Mouse (Mus musculus) lung, embryonic 14.5 days (tissue): ENCODE results near the gene Relt. TPM values are rescaled to one million over a fixed set of nuclear protein-coding genes. Genes with fewer than 3 reads are reported as not detected.

ENCODE experiments used
- ATAC-seq: fragments of 200-750 bp; cut with Nextera tagmentation; 2 replicates; pipeline ENCODE4 v1.8.0; 2017; ENCODE audit warnings: mild to moderate bottlenecking, moderate TSS enrichment, moderate library complexity; ENCODE audit not compliant: insufficient read depth
- DNase-seq: peaks from one replicate; pipeline ENCODE4 v3.0.0-alpha.2; 2015
- H3K27ac ChIP-seq: fragments of 300-500 bp; sonication (generic); 2 replicates; pipeline ENCODE4 v1.5.1; 2014; ENCODE audit warnings: low read depth, mild to moderate bottlenecking, moderate library complexity
- H3K27me3 ChIP-seq: fragments of 300-500 bp; sonication (generic); 2 replicates; pipeline ENCODE4 v1.6.1; 2014; ENCODE audit warnings: low read length, control low read depth; ENCODE audit not compliant: insufficient read depth
- H3K36me3 ChIP-seq: fragments of 300-500 bp; sonication (generic); 2 replicates; pipeline ENCODE4 v1.6.1; 2014; ENCODE audit warnings: control low read depth; ENCODE audit not compliant: insufficient read depth
- H3K4me1 ChIP-seq: fragments of 300-500 bp; sonication (generic); 2 replicates; pipeline ENCODE4 v1.6.1; 2014; ENCODE audit warnings: antibody characterized with exemption, control low read depth; ENCODE audit not compliant: insufficient read depth
- H3K4me2 ChIP-seq: fragments of 300-500 bp; sonication (generic); 2 replicates; pipeline ENCODE4 v1.6.1; 2014; ENCODE audit warnings: mild to moderate bottlenecking
- H3K4me3 ChIP-seq: fragments of 300-500 bp; sonication (generic); 2 replicates; pipeline ENCODE4 v1.5.1; 2014; ENCODE audit warnings: low read depth, low read length
- H3K9ac ChIP-seq: fragments of 300-500 bp; sonication (generic); 2 replicates; pipeline ENCODE4 v1.6.1; 2014
- H3K9me3 ChIP-seq: fragments of 300-500 bp; sonication (generic); 2 replicates; pipeline ENCODE4 v1.6.1; 2016; ENCODE audit warnings: low read depth, low read length, control low read depth
- CTCF ChIP-seq: IDR thresholded peaks from 2 replicates; pipeline ENCODE4 v1.5.1; 2016; ENCODE audit warnings: antibody characterized with exemption, low read depth
- WGBS: fragments of 180-500 bp; shearing (Covaris S2); extraction: QIAGEN DNeasy Blood & Tissue Kit; methylation state at CpG from one replicate; pipeline ENCODE4 v1.1.7; 2014; 5-methylcytosine and 5-hydroxymethylcytosine counted together
- polyA plus RNA-seq: library from polyadenylated mRNA; unstranded; fragments of >200 nt; fragmentation: Nextera tagmentation; extraction: Ambion mirVana; gene quantifications from 2 replicates; pipeline ENCODE4 v1.2.1, GENCODE M21; 2014

Relt gene
- polyA plus RNA-seq, 1 experiment from 2014 or later: 4.1 TPM

GRCm38 (mm10) chr7:100841608-100842007, 21.6 kb downstream of the Relt start:
- no peak overlapping the region for H3K4me2 ChIP-seq
- H3K4me1 ChIP-seq: peaks cover 7% of the 10 kb centered on the region
- H3K9me3 ChIP-seq: no peaks in the 10 kb centered on the region
- no peak for TF ChIP-seq CTCF
- ATAC-seq (no peak), DNase-seq (no peak)
- H3K4me3 ChIP-seq: no peak overlapping the region
- H3K36me3 ChIP-seq: peaks cover 7% of the 10 kb centered on the region; the same call in 1 of the 2 replicates
- WGBS: 88% methylated on average over 6 of the region's 6 CpGs
- no peak overlapping the region for H3K27ac ChIP-seq
- H3K27me3 ChIP-seq: no peaks in the 10 kb centered on the region
- no peak overlapping the region for H3K9ac ChIP-seq

GRCm38 (mm10) chr7:100840906-100841305, 22.3 kb downstream of the Relt start:
- DNase-seq (no peak), ATAC-seq (no peak)
- H3K4me2 ChIP-seq: no peak overlapping the region
- H3K27me3 ChIP-seq: no peaks in the 10 kb centered on the region
- no peak overlapping the region for H3K4me3 ChIP-seq
- peaks cover 14% of the 10 kb centered on the region; the same call in 1 of the 2 replicates for H3K36me3 ChIP-seq
- no peak overlapping the region for H3K27ac ChIP-seq
- H3K4me1 ChIP-seq: peaks cover 7% of the 10 kb centered on the region
- H3K9ac ChIP-seq: no peak overlapping the region
- 93% methylated on average over 1 of the region's 1 CpGs for WGBS
- H3K9me3 ChIP-seq: no peaks in the 10 kb centered on the region
- TF ChIP-seq CTCF: no peak

- H3K4me2 ChIP-seq: no peak overlapping the region
- peaks cover 22% of the 10 kb centered on the region; the same call in 1 of the 2 replicates for H3K36me3 ChIP-seq
- no peak for DNase-seq
- 63% methylated on average over 6 of the region's 6 CpGs for WGBS
- no peak overlapping the region for H3K9ac ChIP-seq
- H3K4me1 ChIP-seq: peaks cover under 1% of the 10 kb centered on the region; the same call in 1 of the 2 replicates
- no peaks in the 10 kb centered on the region for H3K27me3 ChIP-seq
- ATAC-seq: no peak
- TF ChIP-seq CTCF: no peak
- no peak overlapping the region for H3K4me3 ChIP-seq
- H3K27ac ChIP-seq: no peak overlapping the region
- no peaks in the 10 kb centered on the region for H3K9me3 ChIP-seq
Measured at GRCm38 (mm10) chr7:100839632-100840402, 23.4 kb downstream of the Relt start.

- Histone ChIP-seq H3K4me1 (no peaks in the 10 kb centered on the region), H3K27me3 (no peaks in the 10 kb centered on the region), H3K36me3 (peaks cover 33% of the 10 kb centered on the region), H3K27ac (no peak overlapping the region), H3K4me2 (no peak overlapping the region), H3K9ac (no peak overlapping the region), H3K9me3 (no peaks in the 10 kb centered on the region), H3K4me3 (no peak overlapping the region)
- no peak for DNase-seq
- no peak for ATAC-seq
- WGBS: 70% methylated on average over 1 of the region's 1 CpGs
- TF ChIP-seq CTCF: no peak
Measured at GRCm38 (mm10) chr7:100837701-100838100, 25.5 kb downstream of the Relt start.

GRCm38 (mm10) chr7:100836657-100837056, 26.6 kb downstream of the Relt start:
- H3K4me1 ChIP-seq: no peaks in the 10 kb centered on the region
- H3K9me3 ChIP-seq: no peaks in the 10 kb centered on the region
- H3K36me3 ChIP-seq: peaks cover 33% of the 10 kb centered on the region
- H3K9ac ChIP-seq: no peak overlapping the region
- no peak overlapping the region for H3K4me3 ChIP-seq
- DNase-seq (no peak), ATAC-seq (no peak)
- H3K27ac ChIP-seq: no peak overlapping the region
- H3K27me3 ChIP-seq: no peaks in the 10 kb centered on the region
- TF ChIP-seq CTCF: no peak
- WGBS: 86% methylated on average over 10 of the region's 10 CpGs
- H3K4me2 ChIP-seq: no peak overlapping the region

GRCm38 (mm10) chr7:100835711-100836110, 27.5 kb downstream of the Relt start:
- Histone ChIP-seq H3K27me3 (no peaks in the 10 kb centered on the region), H3K36me3 (peaks cover 33% of the 10 kb centered on the region), H3K9me3 (no peaks in the 10 kb centered on the region), H3K27ac (no peak overlapping the region), H3K4me3 (no peak overlapping the region), H3K4me2 (no peak overlapping the region), H3K4me1 (no peaks in the 10 kb centered on the region), H3K9ac (no peak overlapping the region)
- ATAC-seq (no peak), DNase-seq (no peak)
- WGBS: 80% methylated on average over 6 of the region's 6 CpGs
- TF ChIP-seq CTCF: no peak

- Histone ChIP-seq H3K9me3 (no peaks in the 10 kb centered on the region), H3K4me2 (no peak overlapping the region), H3K36me3 (peaks cover 33% of the 10 kb centered on the region), H3K9ac (no peak overlapping the region), H3K4me1 (no peaks in the 10 kb centered on the region), H3K27me3 (no peaks in the 10 kb centered on the region), H3K27ac (no peak overlapping the region), H3K4me3 (no peak overlapping the region)
- no peak for DNase-seq
- 82% methylated on average over 7 of the region's 7 CpGs for WGBS
- ATAC-seq: no peak
- TF ChIP-seq CTCF: no peak
Measured at GRCm38 (mm10) chr7:100835168-100835567, 28.1 kb downstream of the Relt start.
